Mouse (Mus musculus): ENCODE results near the gene Grwd1.
"Not testable (repeated sequence)": the region's sequence is repeated elsewhere in the genome, so short reads cannot be mapped to it uniquely, and the experiment has no call there.

Grwd1 gene

DNA sequence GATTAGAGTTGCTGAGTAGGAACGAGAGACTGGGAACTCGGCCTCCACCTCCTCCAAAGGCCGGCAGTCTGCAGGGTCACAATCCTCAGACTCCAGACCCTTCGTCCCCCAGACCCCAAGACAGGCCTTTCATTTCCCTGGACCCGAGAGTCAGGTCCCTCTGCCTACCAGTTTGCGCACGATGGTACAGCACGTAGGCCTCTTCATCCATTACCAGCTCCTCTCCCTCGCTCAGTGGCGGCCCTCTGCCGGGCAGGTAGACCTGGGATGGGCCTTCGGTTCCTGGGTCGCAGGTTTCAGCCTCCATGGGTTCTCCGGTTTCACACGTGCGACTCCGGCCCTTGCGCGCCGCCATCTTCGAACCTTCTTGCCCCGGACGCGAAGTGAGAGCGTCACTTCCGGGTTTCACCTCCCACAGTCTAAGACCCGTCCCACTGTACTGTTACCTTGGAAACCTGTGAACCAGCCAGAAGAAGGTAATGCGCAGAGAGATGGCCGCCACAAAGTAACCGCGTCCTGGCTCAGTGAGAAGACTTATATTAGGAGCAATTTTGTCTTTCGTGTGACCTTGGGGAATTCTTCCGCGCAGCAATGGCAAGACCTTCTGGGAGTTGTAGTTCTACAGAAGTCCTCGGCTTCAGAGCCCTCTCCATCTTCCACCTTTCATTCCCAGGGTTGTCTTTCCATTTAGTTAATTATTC, at the start of gene Grwd1:
Gene Grwd1 (minus strand): TSS at position 518 of the 701 bp plus-strand sequence.
- peak; percentile 83 to 87 for DNase-seq (ENCODE audit: low spot score in 2 of 2)

DNA sequence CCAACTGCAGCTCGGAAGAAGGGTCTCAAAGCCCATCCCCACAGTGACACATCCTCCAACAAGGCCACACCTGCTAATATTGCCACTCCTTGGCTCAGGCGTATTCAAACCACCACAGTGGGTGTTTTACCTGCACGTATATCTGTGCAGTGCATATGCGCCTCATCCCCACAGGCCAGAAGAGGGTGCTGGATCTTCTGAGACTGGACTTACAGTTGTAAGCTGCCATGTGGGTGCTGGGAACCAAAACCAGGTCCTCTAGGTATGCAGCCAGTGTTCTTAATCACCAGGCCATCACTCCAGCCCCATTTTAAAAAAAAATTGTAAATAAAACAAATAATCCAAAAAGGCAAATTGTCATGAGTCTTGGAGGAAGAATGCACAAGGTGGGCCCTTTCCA, 49.8 kb upstream of the Grwd1 start:
- DNase-seq (ENCODE audit: low spot score in 2 of 2): no peak

DNA sequence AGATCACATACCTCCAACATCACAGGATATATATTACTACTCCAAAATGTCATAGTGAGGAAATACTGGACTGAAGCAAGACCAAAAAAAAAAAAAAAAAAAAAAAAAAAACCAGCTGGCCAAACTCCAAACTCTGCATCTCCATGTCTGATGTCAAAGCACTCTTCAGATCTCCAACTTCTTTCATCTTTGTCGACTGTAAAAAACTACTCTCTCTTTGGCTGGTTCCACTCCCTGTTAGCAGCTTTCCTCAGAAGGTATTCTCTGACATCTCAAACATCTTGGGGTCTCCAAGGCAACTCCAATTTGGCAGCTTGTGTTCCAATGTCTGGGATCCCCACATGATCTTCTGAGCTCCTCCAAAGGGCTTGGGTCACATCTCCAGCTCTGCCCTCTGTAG, 47.5 kb upstream of the Grwd1 start, which contains the start of gene Grin2d:
Gene Grin2d (minus strand): TSS at position 101 of the 400 bp plus-strand sequence.
- not testable (repeated sequence) for DNase-seq (ENCODE audit: low spot score in 2 of 2)

DNA sequence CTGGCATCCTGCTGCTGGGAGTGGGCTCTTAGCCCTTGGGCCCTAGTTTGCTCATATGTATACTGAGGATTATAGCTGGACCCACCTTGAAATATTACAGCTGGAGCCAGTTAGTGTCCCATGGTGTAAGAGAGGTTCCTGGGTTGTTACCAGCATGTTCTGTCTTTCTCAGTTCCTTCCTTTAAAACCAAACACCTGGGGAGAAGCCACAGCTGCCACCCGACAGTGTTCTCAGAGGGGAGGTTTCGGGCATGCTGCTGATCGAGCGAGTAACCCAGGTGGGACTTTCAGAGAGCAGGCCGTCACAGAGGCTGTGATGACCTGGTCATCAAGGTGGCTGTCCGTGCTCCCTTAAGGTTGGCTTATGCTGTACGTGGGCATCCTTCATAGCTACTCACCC, 46.2 kb upstream of the Grwd1 start:
- no peak for DNase-seq (ENCODE audit: low spot score in 2 of 2)

DNA sequence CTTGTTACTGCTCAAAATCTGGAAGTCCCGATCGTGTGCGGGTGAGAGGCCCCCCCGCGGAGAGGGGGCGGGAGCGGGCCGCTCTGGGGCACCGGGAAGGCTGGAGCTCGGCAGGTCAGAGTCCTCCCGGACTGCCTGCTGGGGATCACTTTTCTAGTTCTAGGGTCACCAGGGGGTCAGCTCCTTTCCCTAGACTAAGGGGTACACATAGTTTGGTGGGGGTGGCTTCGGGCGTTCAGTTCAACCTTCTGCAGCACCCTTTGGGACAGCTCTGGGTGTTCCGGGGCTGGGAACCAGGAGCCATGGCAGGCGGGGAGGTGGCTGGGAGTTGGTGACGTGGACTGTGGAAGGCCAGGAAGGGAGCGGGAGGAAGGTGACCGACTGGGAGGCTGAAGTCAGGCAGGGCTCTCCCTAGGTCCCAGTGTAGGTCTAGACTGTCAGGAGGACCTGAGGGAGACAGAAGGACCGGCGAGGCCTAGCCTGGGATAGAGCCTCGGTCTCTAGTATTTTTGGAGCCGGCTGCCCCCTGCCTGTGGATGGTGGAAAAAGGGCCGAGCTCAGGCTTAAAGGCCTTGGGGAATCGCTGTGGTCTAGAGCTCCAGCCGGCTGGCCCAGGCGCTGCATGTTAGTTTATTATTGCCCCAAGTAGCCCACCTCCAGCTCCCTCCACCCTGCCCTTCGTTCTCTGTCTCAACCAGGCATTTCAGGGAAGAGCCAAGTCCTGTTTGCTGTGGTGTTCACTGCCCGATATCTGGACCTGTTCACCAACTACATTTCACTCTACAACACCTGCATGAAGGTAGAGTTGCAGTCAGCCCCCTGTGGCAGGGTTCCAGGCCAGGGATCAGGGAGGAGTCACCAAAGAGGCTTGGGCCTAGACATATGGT, 42.6 kb upstream of the Grwd1 start:
- DNase-seq (ENCODE audit: low spot score in 2 of 2): peak in 1 of 2 experiments; percentile 57

DNA sequence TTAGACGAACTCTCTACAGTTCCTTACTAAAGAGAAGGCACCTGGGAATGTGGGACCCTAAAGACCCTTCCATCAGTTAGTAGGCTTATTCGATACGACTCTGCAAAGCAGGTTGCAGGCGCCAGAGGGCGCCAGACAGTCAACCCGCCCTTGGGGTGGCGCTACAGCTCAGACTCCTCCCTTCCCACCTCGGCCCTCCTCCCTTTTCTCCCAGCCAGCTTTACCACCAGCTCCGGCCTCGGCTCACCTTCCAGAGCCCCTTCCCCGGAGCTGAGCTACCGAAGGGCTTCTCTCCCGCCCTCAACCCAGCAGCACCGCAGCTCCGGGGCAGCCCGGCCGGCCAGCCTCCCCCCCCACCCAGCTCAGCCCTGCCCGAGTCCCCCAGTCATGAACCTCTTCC, 41.9 kb upstream of the Grwd1 start, which contains the start of gene Kdelr1:
Gene Kdelr1 (plus strand): TSS at position 149 of the 400 bp plus-strand sequence.
- peak; percentile 60 to 93 for DNase-seq (ENCODE audit: low spot score in 2 of 2)

DNA sequence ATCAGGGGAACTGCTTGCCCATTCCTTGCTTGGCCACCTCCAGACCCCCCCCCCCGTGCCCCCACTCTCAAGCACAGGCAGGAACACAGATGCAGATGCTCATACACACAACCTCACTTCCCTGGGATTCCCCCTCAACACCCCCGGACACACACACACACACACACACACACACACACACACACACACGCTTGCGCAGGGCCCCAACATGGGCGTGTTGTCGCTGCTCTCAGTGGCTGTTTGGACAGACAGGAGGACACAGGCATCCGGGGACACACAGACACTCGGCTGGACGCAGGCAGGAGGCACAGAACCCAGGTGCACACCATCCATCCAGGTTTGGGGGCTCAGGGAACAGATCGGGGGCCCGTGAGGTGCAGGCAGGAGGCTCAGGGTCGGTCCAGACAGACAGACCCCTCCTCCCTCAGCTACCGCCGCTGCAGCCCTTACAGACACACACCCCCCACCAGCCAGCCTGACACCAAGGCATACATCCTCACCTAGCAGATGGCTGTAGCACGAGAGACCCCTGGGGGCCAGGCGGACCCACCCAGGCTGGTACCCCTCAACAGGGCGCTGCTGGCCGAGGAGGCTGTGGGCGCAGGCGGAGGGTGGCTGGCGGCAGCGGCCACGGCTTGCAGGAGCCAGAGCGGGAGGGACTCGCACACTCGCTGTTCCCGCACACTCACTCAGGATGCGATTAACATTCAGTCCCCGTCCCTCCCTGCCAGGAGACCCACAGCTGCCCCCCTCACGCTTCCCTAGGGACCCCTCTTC, 39.7 kb upstream of the Grwd1 start:
- no peak for DNase-seq (ENCODE audit: low spot score in 2 of 2)

DNA sequence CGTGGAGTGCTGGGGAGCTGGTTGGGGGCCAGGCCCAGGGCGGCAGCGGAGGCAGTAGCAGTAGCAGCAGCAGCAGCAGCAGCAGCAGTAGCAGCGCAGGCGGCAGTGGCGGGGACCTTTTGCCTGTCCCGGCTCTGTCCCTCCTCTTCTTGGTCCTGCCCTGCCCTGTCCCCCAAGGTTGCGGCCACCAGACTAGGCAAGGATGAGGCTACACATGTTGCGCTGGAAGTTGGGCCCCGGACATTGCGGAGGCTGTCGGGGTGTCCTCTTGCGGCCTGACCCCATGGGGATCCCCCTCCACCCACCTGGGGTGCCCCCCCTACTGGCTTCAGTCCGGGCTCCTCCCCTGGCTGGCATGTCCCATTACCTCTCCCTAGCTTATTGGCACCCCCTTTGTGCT, 39.0 kb upstream of the Grwd1 start:
- no peak for DNase-seq (ENCODE audit: low spot score in 2 of 2)

DNA sequence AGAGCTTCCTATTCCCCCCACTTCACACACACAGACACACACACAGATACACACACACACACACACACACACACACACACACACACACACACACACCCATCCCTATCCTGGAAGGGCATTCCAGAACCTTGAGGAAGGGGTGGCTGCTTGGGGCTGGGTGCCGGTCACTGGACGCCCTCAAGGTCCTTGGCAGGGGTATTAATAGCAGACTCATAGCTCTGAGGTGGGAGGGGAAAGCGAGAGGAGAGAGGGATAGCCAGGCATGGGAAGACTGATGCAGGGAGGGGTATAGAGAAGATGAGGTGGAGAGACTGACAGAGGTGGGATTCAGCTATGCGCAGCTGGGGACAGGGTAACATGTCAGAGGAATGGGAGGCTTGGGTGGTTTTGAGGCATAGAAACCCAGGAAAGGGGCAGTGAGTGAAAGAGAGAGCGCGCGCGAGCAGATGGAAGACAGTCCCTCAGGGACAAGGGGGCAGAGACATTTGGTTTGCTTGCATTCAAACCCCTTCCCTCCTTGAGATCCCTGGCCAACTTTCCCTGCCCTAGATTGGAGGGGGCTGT, 38.4 kb upstream of the Grwd1 start:
- no peak for DNase-seq (ENCODE audit: low spot score in 2 of 2)

DNA sequence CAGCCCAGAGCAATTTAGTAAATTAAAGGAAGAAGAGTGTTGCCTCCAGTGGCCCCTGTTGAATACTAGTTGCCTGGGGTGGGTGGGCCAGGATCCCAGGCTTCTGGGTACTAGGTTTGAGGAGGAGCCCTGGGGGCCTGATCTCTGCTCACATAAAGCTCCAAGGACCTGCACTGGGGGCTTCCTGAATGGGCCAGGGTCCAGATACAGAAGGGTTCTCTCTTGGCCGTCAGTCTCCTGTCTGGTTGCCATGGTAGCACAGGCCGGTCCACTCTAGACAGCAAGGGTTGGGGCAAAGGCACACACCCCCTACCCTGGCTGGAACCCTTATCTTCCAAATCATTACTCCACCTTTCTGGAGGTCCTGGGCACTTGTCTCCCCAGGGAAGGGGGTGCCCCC, 37.1 kb upstream of the Grwd1 start:
- no peak for DNase-seq (ENCODE audit: low spot score in 2 of 2)

DNA sequence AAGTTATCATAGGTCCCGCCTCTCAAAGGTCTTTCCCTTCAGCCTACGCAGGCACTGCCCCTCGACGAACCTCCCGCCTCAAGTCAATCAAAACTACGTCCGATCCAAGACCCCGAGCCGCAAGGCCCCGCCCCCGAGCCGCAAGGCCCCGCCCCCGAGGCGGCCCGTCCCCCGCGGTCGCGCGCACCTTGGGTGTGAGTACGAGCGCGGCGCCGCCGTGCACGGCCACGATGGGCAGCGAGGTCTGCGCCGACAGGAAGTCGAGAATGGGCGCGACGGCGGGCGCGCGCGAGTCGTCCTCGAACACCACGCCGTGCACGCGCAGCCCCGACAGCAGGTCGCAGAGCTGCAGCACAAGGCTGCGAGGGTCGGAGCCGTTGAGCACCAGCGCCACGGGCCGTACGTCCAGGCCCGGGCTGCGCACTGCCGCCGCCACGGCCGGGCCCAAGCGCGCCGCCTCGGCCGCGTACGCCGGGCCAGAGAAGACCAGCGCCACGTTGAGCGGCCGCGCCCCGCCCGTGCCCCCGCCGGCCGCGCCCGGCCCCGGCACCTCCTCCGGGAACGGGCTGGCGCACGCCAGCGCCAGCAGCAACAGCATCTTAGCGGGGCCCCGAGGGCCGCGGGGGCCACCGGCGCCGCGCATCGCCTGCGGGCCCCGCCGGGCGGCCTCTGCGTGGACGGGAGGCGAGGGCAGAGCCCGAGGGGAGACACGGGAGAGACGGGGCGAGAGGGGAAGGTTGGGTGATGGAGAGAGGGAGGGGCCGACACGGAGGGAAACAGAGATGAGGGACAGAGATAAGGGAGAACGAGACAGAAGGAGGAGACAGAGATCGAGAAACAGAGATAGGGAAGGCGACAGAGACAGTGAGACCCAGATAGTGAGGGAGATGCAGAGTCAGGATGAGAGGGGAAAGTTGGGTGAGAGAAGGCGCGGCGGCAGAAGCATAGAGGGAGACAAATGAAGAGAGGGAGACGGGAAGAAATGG, 35.5 kb upstream of the Grwd1 start:
- DNase-seq (ENCODE audit: low spot score in 2 of 2): peak; percentile 36 to 75

DNA sequence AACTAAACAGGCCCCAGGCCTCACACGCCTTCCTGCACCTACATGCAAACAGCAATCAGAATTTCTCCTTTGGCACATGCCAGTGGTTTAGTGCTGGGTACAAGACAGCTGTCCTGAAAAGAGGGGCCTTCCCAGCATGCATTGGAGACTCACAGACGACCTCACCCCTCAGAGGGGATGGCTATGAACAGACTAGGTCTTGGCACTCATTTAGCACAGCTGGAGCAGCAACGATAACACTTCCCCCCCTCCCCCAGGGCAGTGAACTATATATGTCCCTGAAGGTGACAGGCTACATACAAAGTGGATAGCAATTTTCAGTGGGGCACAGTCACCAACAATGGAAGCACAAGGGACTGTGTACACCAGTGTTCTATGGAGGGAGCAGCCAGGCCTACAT, 33.7 kb upstream of the Grwd1 start:
- DNase-seq (ENCODE audit: low spot score in 2 of 2): no peak

DNA sequence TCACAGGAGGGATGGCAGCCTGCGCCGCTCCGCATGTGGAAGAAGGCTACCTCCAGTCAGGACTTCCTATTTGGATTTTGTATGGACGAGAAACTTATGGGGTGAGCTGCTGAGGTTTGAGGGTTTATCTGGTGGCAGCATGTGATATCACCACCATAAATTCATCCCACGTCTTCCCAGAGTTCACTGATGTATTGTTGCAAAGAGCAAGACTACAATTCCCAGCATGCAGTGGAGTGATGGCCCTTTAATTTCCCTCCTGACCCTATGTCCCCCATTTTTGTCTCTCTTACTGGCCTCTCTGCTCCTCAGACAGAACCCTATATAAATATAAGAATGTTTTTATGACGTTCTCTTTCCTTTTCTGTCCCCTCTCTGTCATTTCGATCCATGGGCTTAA, 32.1 kb upstream of the Grwd1 start:
- no peak for DNase-seq (ENCODE audit: low spot score in 2 of 2)

DNA sequence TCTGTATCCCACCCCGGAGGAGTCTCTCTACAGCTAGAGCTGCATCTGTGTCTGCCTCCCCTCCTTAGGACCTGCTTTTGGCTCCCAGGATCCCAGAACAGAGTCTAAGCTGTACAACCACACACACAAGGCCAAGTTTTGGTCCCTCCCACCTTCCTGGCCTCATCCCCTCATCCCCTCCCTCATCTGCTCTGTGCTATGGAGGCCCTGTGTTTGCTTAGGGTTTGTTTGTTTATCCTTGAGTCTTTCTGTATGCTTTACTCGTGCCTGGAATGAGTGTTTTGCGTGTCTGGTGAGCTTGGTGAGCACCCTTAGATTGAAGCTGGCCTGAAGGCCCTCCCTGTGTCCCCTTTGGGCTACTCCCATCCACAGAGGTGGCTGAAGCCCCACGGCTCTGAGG, 28.3 kb upstream of the Grwd1 start:
- no peak for DNase-seq (ENCODE audit: low spot score in 2 of 2)

DNA sequence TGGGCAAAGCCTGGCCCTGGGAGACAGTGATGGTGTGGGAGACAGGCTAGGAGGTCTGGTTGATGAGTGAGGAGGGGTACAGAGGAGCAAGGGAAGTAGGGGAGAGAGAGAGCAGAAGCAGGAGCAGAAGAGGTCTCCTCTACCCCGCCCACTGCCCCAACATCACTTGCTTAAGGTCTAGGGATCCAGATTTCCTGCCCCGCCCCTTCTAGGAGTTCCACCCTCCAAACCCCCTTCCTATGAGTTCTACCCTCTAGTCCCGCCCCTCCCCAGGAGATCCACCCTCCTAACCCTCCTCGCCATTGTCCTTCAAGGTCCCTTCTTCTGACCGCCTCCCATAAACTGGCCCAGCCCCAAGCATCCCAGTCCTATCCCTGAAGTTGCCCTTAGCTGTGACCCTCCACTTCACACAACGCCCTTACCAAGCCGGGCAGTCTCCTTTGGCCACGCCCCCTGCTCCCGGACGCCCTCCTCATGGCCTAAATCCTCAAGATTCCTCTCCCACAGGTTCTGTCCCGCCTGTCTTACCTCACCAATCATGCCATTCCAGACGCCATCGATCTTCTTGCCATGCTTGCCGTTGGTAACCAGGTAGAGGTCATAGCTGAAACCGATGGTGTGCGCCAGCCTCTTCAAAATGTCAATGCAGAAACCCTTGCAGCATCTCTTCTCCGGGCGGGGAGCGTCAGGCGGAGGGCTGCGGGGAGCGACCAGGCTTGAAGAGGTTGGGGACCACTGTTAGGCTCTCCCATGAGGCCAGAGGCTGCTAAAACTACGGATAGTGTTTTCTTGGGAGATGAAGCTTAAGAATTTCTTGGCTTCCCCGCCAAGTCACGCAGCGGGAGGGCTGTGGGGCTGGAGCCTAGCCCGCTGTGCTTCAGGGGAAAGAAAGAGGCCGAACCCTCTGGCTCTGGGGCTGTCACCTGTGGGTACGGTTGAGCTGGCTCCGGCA, 26.5 kb upstream of the Grwd1 start:
- no peak for DNase-seq (ENCODE audit: low spot score in 2 of 2)

DNA sequence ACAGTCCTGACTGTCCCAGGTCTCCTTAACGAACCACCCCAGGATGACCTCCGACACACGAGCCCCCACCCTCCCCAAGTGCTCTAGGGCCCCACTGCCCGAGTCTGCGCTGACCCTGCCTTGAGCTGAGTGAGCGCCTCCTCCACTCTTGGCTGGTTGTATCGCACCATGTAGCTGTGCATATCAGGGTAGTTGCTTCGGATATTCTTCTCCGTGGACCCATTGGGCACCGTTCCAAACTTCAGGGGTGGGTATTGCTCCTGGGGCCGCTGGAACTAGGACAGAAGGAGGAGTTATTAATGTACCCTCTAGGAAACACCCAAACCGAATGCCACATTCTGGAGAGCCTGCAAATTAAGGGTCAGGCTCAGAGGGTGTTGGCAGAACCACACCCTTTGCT, 22.3 kb upstream of the Grwd1 start:
- no peak for DNase-seq (ENCODE audit: low spot score in 2 of 2)

DNA sequence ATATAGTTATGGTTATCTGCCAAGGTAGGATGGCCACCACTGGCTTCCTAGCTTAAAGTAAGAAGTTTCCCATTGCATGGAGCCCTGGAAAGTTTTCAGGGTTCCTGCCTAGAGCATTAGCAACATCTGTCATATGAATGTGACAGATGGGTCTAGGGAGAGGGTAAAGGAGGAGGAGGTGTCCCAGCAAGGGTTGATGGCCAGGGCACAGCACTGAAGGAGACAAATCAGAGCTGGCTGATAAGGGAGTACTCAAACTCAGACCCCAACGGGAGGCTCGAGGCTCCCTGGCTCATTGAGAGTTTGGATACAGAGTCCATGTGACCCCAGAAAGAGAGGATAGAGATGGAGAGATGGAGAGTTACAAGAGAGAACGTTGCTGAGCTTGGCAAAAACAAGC, 19.9 kb upstream of the Grwd1 start:
- no peak for DNase-seq (ENCODE audit: low spot score in 2 of 2)

DNA sequence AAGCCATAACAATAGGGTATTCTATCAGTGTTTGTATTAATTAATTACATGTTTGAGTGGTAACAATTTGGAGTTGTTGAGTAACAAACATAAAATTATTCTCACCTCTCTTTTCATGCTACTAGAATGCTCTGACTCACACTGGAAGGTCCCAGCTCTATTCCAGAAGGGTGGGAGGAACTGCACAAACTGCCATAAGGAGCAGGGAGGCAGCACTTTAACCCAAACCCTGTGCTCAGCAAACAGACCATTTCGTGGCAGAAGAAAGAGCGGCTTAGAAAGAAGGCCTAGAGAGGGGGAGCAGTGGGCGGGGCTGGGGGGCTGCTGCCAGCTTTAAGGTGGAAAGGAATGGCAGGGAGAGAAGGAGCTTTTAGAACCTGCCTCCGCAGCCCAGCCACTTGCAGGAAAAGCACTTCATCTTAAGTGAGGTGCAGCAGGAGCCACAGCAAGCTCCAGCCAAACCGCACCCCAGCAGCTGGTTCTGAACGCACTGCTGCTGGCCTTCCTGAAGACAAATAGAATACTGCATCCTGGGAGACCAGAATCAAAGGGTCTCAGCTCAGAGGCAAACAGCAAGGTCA, 17.8 kb upstream of the Grwd1 start:
- no peak for DNase-seq (ENCODE audit: low spot score in 2 of 2)

Data from left cerebral cortex, adult 9 months (tissue).